Mouse (Mus musculus): ENCODE measurements around the gene Creb3l1.
A peak's percentile ranks its signal among the peaks of the same experiment; 100 is the strongest.

Creb3l1 gene

DNA sequence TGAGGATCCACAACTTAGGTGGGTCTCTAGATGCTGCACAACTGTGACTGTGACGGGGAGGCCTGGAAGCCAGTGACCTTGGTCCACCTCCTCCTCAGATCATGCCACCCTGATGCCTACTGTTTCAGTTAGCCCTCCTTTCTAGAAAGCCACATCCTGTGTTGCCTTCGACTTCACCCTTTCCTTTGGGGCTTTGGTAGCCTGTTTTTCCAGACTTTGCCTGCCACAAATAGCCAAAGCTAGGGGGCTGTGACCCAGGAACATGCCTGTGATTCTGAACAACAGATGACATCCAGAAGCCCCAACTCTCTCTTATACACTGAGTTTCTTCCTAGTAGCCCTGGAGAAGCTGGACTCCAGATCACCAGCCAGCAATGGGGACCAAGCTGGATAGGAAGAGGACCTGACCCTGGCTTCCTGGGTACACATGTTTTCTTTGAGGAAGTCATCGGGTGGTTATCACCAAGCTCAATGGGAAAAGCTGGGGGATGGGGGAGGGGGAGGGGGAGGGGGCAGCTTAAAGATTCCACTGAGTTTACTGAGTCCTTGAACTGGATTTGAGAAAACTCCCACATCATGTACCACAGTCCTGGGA lies 59.6 kb downstream of the Creb3l1 start:
- no peak for DNase-seq (ENCODE audit: low read depth)

DNA sequence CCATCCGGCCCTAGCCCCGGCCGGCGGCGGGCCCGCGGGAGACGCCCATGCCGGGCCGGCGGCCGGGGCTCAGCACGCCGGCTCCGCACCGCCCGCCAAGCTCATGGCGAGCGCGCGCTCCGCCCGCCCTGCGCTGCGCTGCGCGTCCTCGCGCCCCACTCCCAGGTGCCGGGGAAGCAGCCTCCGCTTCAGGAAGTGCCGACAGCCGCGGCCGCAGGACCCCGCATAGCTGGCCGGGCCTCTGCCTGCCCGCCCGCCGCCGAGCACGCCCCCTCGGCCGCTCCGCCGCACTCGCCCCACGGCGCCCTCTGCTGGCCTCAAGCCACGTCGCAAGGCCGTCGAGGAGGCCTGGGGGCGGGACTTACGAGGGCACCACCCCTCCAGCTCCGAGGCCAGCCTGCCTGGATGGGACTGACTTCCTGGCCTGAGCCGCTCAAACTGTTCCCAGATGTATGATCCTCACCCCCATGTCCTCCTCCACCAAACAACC lies 60.8 kb downstream of the Creb3l1 start:
- DNase-seq (ENCODE audit: low read depth), result peak; percentile 74

DNA sequence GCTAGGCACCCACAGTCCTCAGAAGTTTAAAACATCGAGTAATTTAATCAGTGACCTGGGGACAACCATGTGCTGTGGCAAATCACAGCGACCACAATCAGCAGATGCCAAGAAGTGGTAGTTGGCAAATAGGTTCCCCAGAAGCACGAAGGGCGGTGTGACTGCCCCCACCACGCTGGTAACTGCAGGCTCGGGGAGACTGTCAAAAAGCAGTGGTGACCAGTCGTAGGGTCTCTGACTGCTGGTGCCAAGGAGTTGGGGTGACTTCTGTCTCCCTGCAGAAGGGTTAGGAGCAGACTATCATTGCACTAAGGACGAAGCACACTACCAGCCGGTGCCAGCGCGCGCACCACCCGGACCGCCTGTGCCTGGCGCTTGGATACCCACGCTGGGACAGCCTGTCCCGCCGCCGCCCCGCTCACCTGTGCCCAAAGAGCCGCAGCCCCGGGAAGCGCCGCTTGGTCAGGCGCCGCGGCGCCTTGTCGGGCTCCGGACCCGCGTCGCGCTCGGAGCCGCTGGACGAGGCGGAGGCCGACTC lies 61.4 kb downstream of the Creb3l1 start:
- no peak for DNase-seq (ENCODE audit: low read depth)

DNA sequence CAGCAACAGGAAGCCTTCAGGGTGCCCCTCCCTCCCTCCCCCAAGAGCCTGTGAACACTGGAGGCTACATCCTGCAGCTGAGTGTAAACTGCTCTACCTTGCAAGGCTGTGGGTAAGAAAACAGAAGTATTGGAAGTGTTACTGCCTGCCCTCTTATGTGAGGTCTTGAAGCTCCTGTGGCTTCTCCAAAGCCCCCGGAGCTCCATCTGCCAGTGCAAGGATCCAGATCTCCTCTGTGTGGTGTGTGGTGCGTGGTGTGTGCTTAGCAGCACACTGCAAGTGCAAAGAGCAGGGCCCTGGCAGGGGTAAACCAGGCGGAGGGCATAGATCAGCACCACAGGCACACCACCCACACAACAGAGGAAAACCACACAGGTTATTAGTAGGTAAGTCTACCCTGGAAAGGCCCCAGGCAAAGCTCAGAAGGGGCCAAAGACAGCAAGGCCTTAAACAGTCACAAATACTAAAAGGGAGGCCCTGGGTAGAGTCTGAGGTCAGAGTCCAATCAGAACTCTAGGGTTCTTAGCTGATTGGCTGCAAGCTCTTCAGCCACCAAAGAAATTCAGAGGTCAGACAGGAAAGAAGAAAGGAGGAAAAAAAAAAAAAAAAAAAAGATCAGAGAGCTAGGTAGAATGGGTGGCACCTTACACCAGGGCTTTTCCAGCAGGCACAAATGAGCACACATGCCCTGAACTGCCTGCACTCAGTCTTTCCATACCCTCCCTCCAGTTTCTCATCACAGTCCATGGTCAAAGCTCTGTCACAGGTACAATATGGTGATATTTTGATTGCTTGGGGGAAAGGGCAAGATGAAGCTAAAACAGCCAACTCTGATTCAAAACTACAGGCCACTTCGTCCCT lies 62.2 kb downstream of the Creb3l1 start:
- no peak for DNase-seq (ENCODE audit: low read depth)

DNA sequence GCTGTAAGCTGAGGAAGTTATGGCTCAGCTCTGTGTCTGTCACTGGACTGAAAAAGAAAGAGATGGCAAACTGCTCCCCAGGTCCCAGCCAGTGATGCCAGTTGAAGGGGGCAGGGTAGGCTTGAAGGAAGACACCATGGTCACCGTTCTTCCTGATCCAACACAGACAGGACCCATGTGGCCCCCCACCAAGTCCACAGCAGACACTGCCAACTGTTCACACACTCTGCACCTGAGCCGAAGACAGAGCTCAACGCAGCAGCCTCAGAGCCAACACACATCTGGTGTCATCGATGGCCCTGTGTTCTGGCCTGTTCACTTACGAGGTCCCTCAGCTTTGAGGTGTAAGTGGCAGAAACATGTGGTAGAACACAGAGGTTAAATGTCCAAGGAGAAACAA lies 63.8 kb downstream of the Creb3l1 start:
- no peak for DNase-seq (ENCODE audit: low read depth)

DNA sequence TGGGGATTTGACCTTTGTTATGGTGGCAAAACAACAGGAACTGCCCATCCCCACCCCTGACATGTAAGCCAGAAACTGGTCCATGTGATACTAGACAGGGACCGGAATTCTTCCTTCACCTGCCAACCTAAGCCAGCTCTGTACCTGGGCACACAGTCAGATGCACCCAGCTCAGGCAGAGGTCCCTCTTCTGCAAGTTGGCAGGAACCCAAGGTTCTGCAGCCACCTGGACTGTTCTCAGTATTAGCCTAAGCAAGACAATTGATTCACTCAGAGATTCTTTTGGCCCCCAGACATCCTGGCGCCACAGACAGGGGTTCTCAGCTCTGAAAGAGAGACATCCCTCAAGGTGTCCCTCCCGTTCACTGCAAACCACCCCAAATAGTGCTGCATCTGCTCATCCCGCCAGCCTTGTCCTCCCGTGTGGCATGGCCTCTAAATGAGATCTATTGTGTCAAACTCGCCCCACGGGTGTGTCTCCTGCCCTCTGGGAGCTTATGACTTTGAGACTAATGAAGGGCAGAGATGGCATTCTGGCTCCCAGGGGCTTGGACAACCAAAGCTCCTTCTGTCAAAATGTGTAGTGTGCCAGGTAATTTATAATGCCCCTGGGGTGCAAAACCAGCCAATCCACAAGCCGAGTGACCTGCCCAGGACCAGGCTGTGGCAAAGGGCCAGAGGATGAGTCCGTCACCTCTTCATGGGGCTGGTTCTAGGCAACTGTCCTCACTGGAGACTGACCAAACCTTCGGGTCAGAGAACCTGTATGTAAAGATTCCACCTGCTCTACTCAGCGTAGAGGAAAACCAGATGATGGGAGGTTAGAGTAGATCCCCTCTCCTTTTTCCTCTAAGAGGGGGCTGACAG lies 64.5 kb downstream of the Creb3l1 start:
- no peak for DNase-seq (ENCODE audit: low read depth)

DNA sequence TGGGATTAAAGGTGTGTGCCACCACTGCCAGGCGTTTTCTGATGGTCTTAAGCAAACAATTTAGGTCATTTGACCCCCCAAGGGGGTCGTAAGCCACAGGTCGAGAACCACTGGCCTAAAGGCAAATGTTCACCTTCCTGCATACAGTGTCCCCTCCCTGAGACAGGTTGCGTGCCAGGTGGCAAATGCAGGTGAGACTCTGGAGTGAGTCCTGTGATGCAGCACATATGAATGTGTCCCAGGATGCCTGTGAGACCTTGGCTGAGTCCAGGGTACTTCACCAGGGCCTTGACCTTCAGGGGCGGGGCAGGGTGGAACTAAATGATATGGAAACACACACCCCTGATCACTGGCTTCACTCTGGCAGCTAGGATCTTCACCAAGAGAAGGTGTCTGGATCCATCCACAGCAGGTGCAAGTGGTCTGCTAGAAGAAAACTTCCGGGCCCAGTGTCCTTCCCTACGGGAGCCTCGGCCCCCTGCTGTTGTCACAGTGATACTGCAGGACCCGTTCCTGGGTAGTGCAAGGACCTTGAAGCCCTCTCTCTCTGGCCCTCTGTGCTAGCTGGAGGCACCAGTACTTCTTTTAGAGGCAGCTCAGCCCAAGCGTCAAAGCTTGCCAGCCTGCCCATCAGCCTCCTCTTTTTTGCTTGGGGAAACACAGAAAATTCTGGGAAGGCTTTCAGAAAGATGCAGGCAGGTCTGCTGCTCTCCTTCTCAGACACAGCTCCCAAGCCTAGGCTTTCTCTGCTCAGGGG lies 65.4 kb downstream of the Creb3l1 start:
- DNase-seq (ENCODE audit: low read depth), result no peak

DNA sequence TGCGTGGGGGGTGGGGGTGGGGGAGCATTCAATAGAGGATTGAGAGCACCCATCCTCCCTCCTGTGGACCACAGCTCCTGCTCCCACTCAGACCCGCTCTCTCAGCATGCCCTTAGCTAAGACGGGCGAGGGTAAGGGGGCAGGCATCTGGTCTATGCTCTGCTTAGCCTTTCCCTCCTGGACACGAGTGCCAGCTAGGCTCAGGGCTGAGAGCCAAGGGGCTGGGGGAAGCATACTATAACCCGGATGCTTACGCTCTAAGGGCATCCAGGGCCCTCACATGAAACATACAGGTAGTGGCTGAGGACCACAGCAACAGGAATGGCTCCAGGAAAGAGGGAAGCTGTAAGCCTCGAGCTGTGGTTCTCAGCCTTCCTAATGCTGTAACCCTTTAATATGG lies 66.3 kb downstream of the Creb3l1 start:
- DNase-seq (ENCODE audit: low read depth), result no peak

DNA sequence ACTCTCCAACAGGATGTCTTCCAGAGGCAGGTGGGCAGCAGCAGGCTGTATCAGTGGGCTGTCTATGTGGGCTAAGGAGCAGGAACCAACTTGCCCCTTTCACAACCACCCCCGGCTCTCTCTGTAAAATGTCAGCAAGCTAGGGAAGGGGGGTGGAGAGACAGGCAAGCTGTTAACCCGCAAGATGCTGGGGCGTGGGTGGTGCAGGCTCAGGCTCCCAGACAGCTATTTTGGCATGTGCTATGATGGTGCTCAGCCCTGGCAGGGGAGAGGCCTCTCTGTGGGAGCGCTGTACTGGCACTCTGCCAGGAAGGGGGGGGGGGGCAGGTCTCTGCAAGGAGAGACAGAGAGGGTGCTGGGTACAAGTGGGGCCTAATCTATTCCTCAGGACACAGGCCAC lies 67.2 kb downstream of the Creb3l1 start:
- DNase-seq (ENCODE audit: low read depth), result no peak

DNA sequence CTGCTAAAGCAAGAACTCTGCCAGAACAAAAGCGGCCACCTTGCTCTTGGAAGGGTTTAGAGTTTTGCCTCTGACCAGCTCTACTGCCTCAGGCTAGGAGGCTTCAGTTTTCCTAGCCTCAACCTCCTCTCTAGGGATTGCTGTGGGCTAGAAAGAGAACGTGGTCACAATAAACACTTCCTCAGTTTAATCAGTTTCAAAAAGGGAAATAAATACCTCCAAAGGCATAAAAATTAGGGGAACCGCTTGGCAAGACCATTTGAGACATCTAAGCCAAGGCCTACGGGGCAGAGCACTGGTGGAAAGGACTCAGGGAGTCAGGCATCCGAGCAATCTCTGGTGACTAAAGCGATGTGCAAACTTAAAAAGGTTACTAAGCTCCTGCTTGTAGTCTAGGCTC lies 68.4 kb downstream of the Creb3l1 start:
- DNase-seq (ENCODE audit: low read depth), result no peak

DNA sequence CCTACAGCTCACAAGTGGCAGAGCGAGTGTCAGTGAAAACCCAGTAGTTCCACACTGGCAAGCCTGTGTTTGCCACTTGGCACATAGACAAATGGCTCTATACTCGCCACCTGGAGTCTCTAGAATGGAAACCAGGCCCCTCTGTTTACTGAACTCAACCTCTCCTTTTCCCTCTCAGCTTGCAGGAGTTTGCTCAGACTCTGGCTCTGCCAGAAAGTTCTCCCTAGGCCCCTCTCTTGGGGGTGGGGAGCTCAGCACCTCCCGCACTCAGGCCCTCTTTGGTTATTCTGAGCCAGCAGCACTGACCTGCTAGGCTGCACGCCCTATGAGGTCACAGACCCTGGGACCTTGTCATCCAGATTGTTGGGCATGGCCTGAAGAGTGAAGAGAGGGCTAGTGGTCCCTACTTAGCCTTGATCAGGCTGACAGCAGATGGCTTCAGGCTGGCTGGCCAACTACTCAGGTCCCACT lies 69.1 kb downstream of the Creb3l1 start:
- DNase-seq (ENCODE audit: low read depth), result no peak

DNA sequence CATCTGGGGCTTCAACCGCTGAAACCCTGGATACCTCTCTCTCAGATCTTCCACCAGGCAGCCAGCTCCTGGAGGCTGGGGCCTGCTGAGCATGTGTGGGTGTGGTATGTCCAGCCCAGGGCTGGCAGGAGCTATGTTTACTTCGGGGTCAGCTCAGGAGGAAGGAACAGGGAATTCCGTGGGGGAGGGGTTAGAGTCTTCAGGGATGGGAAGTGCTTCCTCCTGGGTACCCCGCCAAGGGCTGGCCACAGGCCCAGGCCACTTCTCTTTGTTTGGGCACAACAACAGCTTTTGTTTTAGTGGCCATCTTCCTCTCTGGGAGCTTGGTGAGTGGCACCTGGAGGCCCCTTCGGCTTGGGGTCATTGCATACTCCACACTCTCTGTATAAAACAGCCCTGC lies 70.5 kb downstream of the Creb3l1 start:
- DNase-seq (ENCODE audit: low read depth), result no peak

DNA sequence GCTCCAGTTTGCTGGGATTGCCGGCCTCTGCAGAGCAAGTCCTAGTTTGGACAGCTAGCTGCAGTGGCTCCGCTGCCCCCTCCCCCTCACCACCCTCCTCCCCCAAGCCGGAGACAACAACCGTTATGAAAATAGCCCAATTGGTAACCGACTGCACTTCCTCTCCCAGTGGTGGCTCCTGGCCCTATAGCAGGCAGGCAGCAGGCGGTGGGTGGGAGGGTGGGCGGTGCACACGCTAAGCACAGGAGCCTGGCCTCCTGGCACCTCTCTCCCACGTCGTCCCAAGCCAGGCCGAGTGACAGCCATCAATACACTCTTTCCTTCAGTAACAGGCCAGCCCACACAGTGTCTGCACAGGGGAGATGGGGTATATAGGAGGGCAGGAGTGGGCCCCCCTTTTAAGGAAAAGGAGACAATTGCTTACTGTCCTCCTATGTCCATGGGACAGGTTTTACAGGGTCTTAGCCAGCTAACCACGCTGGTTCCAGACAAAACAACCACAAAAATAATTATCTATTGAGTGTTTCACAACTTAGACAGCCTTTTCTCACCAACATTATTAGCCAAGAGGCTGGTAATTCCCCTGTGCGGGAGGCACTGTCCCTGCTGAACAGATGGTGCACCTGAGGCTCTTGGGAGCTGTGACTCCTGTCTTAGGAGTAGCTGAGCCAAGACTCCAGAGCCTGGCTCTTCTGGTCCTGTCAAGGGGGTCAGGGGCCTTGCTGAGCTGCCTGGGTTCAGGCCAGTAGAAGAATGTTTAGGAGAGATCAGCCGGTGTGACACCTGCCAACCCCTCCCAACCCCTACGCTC lies 73.8 kb downstream of the Creb3l1 start:
- peak; percentile 41 for DNase-seq (ENCODE audit: low read depth)

DNA sequence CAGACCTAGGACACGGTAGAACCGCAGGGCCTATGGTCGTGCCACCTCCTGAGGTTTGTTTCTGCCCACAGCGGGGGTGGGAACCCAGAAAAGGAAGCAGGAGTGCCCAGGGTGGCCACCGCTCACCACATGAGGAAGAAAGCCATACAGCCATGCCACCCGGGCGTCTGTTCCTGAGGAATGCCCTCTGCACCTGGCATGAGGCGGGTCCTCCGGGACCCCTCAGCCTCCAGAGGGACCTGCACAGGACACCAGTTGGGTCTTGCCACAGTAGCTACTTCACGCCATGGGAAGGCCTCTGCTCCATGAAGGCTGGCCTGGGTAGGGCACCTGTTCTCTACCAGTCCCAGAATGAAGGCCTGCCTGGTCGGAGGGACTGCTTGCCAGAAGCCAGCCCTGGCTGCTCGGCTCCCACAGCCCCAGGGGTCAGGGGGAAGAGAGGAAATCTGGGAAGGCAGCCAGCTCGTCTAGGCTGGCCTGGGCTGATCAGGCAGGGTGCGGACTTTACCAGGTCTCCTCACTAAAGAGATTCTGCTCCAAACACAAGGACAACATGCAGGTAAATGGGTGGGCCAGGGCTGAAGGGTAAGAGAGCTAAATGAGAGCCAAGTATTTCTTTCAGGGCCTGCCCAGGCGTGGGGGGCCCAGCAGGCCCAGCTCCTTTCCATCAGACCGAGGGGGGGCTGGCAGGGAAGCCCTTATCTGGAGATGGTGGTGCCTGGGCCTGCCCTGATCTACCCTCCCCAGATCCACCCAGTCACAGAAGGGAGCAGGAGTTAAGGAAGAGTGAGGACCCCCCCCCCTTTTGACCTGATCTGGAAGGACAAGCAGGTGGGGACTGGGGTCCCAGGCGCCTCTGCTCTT lies 74.7 kb downstream of the Creb3l1 start:
- DNase-seq (ENCODE audit: low read depth), result peak; percentile 20

DNA sequence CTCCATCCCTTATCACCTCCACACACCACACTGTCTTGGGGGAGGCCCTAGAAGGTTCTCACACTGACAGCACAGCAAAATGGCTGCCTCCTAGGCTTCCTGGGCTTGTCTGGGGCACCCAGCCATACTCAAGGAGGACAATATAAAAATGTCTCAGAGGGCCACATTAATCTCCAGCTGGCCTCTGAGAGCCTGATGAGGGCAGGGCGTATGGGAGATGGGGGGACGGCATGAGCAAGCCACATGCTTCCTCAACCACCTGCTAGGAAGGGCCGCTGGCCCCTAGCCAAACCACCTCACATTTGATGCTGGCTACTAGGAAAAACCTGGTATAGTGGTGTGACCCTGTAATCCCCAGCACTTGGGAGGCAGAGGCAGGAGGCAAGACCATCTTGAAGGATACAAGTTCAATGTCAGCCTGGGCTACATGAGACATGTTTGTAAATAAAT lies 75.5 kb downstream of the Creb3l1 start:
- no peak for DNase-seq (ENCODE audit: low read depth)

DNA sequence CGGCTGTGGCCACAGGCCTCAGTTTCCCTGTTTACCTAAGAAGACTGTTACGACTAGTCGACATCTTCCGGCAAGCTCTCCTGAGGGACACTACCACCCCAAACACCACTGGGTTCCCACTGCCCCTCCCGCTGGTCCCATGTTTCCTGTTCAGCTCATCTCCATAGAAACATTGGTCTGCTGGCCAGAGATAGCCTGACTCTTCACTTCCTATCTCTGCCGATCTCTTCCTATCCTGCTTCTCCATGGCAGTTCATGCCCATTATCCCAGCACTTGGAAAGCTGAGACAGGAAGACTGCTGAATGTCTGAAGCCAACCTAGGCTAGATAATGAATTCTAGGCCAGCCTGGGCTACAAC lies 76.2 kb downstream of the Creb3l1 start:
- DNase-seq (ENCODE audit: low read depth), result no peak

DNA sequence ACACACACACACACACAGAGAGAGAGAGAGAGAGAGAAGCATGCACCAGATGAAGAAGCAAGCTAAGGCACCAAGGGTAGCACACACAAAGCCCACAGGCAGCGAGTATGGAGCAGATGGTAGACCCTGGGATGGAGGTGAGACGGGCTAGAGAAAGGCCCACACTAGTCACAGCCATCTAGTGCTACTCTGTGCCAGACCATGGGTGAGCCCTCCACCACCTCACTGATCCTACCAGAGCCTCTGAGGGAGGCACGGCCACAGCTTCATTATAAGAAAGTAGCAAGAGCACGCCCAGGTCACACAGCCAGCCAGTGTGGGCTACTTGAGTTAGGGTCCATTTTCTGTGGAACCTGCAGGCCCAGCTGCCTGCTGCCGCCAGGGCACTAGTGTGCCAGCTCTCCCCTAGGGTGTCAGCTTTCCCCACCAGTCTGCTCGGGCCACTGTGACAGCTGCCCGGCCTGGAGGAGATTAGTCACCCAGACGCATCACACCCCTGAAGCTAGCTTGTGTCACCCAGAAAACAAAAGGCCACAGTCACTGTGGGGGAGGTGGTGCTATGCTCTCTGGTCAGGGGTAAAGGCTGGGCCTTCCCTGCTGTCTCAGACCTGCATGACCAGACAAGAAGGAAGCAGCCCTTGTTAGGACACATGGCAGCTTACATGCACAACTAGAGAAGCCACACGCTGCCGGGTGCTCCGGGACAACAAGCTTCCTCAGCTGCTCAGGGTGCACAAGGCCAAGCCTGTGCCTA lies 76.7 kb downstream of the Creb3l1 start:
- no peak for DNase-seq (ENCODE audit: low read depth)

DNA sequence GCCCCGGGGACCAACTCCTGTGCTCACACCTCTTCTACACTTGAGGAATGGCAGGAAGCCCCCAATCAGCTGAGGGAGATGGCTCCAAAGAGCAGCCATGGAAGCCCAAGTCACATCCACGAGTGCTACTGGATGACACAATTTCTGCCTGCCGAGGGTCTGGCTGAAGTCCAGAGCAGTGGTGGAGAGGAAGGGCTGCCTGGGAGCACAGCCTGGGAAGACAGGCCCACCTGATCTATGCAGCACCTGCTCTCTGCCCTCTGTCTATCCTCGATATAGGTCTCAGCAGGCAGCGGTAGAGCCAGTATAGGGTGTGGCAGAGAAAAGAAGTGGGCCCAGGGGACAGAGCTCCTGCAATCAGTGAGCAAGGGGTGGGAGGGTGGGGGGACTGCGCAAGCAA lies 77.5 kb downstream of the Creb3l1 start:
- no peak for DNase-seq (ENCODE audit: low read depth)

DNA sequence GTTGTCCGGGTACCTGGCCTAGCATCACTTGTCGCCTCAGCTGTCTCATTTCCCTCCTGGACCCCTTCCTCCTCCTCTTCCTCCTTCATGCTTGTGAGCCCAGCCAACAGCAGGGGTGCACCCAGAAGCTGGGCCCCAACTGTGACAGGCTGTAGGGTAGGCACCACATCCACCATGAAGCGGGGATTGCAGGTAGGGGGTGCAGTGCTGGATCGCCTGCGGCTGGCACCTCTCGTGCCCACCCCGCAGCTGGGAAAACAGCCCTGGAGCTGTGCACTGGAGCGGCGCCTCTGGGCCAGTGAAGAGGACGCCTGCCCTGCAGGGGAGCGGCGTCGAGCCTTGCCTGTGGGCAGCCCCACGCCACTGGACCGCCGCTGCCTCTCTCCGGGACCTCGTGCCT lies 78.8 kb downstream of the Creb3l1 start, which contains the start of gene Gm9821:
Gene Gm9821 (plus strand): TSS at position 221 of the 400 bp plus-strand sequence.
- DNase-seq (ENCODE audit: low read depth), result no peak
